Mouse (Mus musculus) ES-E14 (cell line): ENCODE data around the gene Smc1b. TPM values are rescaled to one million over a fixed set of nuclear protein-coding genes. Genes with fewer than 3 reads are reported as not detected.

Experiments used
- DNase-seq: peaks from one replicate; pipeline ENCODE4 v3.0.0-alpha.2; 2013; ENCODE audit warnings: low read depth, low spot score
- H3K27ac ChIP-seq: 2 replicates; pipeline ENCODE4 v1.5.1; 2012; ENCODE audit warnings: low read depth, mild to moderate bottlenecking, low read length, moderate library complexity, mixed read lengths; ENCODE audit not compliant: poor library complexity, insufficient read depth, severe bottlenecking
- H3K36me3 ChIP-seq: 2 replicates; pipeline ENCODE4 v1.6.1; 2012; ENCODE audit warnings: mild to moderate bottlenecking, low read length, moderate library complexity, mixed read lengths; ENCODE audit not compliant: control insufficient read depth, poor library complexity, insufficient read depth, severe bottlenecking
- H3K4me1 ChIP-seq, 2 experiments: fragments of 150-350 bp in 1 of 2; sonication (generic) in 1 of 2; 2 replicates each; pipeline ENCODE4 v1.6.1; 2012; ENCODE audit warnings: low read length in 2 of 2, mild to moderate bottlenecking in 1 of 2, mixed read lengths in 1 of 2; ENCODE audit not compliant: control insufficient read depth in 2 of 2, insufficient read depth in 2 of 2, poor library complexity in 1 of 2
- H3K4me3 ChIP-seq, 2 experiments: fragments of 150-350 bp in 1 of 2; sonication (generic) in 1 of 2; 2 replicates each; pipeline ENCODE4 v1.5.1; 2012; ENCODE audit warnings: low read length in 2 of 2, low read depth in 1 of 2, mild to moderate bottlenecking in 1 of 2, mixed read lengths in 1 of 2; ENCODE audit not compliant: insufficient read depth in 1 of 2, poor library complexity in 1 of 2, severe bottlenecking in 1 of 2
- H3K9ac ChIP-seq: 2 replicates; pipeline ENCODE4 v1.6.1; 2012; ENCODE audit warnings: low read depth, mild to moderate bottlenecking, low read length, mixed read lengths; ENCODE audit not compliant: poor library complexity, insufficient read depth, severe bottlenecking
- H3K9me3 ChIP-seq: fragments of 150-350 bp; sonication (generic); 2 replicates; pipeline ENCODE4 v1.6.1; 2012; ENCODE audit warnings: low read depth, mild to moderate bottlenecking, low read length; ENCODE audit not compliant: control insufficient read depth, insufficient read depth
- CHD2 ChIP-seq: IDR thresholded peaks from 2 replicates; pipeline ENCODE4 v1.6.1; 2014; ENCODE audit warnings: mild to moderate bottlenecking, low read depth, low read length, inconsistent platforms
- HCFC1 ChIP-seq: IDR thresholded peaks from 2 replicates; pipeline ENCODE4 v1.6.1; 2012; ENCODE audit warnings: low read length, inconsistent platforms, borderline replicate concordance; ENCODE audit not compliant: insufficient read depth
- MAFK ChIP-seq: IDR thresholded peaks from 2 replicates; pipeline ENCODE4 v1.6.1; 2014; ENCODE audit warnings: mild to moderate bottlenecking, low read depth, low read length, inconsistent platforms; ENCODE audit not compliant: insufficient read depth
- ZC3H11A ChIP-seq: IDR thresholded peaks from 2 replicates; pipeline ENCODE4 v1.6.1; 2012; ENCODE audit warnings: low read depth, mild to moderate bottlenecking, inconsistent platforms, low read length, borderline replicate concordance
- ZNF384 ChIP-seq: IDR thresholded peaks from 2 replicates; pipeline ENCODE4 v1.6.1; 2012; ENCODE audit warnings: low read depth, low read length, inconsistent platforms
- in situ Hi-C, 2 experiments: fragments of 600-800 bp; cut with MboI; formaldehyde crosslinking; loops; one replicate each; pipeline ENCODE4 v1.15.1; 2025; ENCODE audit warnings: low sequenced_read_pairs in 2 of 2, inconsistent platforms in 1 of 2; ENCODE audit not compliant: unreplicated experiment in 2 of 2
- total RNA-seq: library from RNA; depleted of rRNA; stranded (reverse); fragments of 300-350 nt; gene quantifications from 2 replicates; pipeline ENCODE4 v1.2.3, GENCODE M21; 2012

Gene Smc1b
- total RNA-seq, 1 experiment: 8.7 TPM

DNA sequence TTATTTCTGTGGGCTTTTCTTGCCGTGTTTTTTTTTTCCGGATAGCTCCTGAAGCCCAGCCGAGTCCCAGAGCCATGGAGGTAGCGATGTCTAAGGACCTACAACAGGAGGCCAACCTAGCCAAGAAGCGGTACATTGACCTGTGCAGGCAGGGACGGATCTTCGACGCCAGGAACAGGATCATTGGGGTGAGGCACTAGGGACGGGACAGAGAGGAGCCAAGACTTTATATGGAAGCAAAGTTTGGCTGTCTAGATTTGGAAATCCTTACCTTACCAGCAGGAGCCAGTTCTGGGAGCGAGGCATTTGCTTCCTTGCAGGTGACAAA is 393 bp upstream of the Smc1b start:
- no peak for DNase-seq
- peaks cover 0 to 10% of the 10 kb centered on the region in 2 experiments; a peak in 1 of 4 replicates for H3K4me1 ChIP-seq
- in situ Hi-C loops: no loop called here
- peak overlapping the region; percentile 25; the same call in 1 of the 2 replicates for H3K9ac ChIP-seq
- TF ChIP-seq MAFK (no peak), ZC3H11A (no peak), HCFC1 (no peak), CHD2 (no peak), ZNF384 (no peak)
- no peaks in the 10 kb centered on the region for H3K36me3 ChIP-seq
- H3K9me3 ChIP-seq: no peaks in the 10 kb centered on the region
- H3K27ac ChIP-seq: no peak overlapping the region
- H3K4me3 ChIP-seq: peak overlapping the region; percentile 41 to 52

DNA sequence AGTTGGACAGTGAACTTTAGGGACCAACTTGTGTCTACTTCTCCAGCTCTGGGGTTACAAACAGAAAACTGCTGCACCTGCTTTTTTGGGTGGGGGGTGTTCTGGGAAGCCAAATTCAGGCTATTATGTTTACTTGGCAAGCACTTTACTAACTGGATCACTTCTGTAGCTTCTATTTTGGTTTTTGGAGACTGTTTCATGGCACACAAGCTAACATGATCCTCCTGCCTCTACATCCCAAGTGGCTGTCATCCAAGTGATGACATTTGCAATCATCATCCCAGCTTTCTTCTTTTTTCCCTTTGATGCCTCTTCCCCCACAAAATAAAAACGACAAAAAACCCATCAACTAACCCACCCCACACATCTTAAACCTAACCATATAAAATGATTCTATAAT is 46.1 kb downstream of the Smc1b start:
- Histone ChIP-seq H3K4me1 (no peaks in the 10 kb centered on the region), H3K36me3 (no peaks in the 10 kb centered on the region), H3K9ac (no peak overlapping the region), H3K9me3 (no peaks in the 10 kb centered on the region), H3K4me3 (no peak overlapping the region), H3K27ac (no peak overlapping the region)
- no peak for DNase-seq
- TF ChIP-seq CHD2: no peak
- no peak for TF ChIP-seq HCFC1
- TF ChIP-seq ZNF384: no peak
- no peak for TF ChIP-seq MAFK
- no peak for TF ChIP-seq ZC3H11A
- in situ Hi-C loops: no loop called here

DNA sequence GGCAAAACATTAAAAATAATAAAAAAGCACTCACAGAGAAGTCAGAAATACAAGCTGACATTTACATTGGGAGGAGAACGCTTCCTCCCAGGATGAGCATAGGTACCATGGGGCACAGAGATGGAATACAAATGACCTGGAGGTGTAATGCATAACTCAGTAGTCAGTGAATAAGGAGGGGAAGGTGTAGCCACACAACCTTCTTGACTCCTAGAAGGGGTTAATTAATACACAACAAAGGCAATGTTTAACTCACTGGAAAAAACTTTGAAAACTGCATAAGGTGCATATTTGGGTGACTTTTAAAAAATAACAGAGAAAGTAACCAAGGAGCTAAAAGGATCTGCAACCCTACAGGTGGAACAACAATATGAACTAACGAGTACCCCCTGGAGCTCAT is 59.1 kb downstream of the Smc1b start:
- no peak for DNase-seq
- TF ChIP-seq CHD2 (no peak), ZNF384 (no peak), ZC3H11A (no peak), MAFK (no peak), HCFC1 (no peak)
- Histone ChIP-seq H3K9me3 (no peaks in the 10 kb centered on the region), H3K4me3 (no peak overlapping the region), H3K27ac (no peak overlapping the region), H3K36me3 (no peaks in the 10 kb centered on the region), H3K4me1 (no peaks in the 10 kb centered on the region), H3K9ac (no peak overlapping the region)
- in situ Hi-C loops: no loop called here

DNA sequence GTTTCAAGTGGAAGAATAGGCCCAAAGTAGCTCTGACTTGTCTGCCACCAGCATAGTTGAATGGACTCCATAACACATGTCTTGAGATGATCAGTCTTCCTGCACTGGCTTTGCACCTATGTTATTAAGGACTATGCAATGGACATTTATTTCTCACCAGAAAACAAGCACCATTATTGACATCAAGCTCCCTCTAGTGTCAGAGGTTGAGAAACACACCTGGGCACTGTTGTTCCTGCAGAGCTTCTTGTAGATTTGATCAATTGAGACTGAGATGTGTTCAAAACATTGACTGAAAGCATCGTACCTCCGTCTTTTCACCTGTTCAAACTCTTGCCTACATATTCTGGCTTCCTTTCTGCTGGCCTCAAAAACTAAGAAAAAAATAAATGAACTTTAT is 61.2 kb downstream of the Smc1b start:
- TF ChIP-seq ZC3H11A (peak; percentile 8; the same call in 1 of the 2 replicates), MAFK (no peak), HCFC1 (no peak), ZNF384 (no peak), CHD2 (no peak)
- peak; percentile 34 for DNase-seq
- Histone ChIP-seq H3K36me3 (no peaks in the 10 kb centered on the region), H3K9me3 (no peaks in the 10 kb centered on the region), H3K9ac (no peak overlapping the region), H3K27ac (no peak overlapping the region), H3K4me3 (no peak overlapping the region), H3K4me1 (no peaks in the 10 kb centered on the region)
- in situ Hi-C loops: no loop called here

DNA sequence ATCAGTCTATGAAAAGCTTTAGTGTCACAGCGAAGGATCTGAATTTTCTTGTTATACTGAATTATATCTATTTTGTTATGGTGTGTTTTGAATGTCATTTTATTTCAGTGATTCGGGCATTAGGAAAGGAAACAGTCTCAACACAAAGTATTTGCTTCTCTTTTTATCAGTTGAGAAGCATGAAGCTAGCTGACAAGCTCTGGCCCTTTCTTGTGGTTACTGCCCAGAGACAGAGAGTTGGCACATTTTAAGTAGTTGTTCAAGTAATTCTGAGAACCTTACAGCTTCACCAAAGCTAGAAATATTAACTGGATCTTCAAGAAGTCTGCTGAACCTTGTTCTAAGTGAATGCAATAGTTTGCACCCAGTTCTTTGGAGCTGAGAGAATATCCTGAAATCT is 68.3 kb downstream of the Smc1b start:
- no peak overlapping the region for H3K4me3 ChIP-seq
- TF ChIP-seq MAFK (no peak), ZC3H11A (no peak), ZNF384 (no peak), CHD2 (no peak), HCFC1 (no peak)
- no peak overlapping the region for H3K27ac ChIP-seq
- in situ Hi-C loops: no loop called here
- H3K9ac ChIP-seq: no peak overlapping the region
- no peaks in the 10 kb centered on the region for H3K9me3 ChIP-seq
- no peaks in the 10 kb centered on the region for H3K4me1 ChIP-seq
- no peak for DNase-seq
- peaks cover 3% of the 10 kb centered on the region for H3K36me3 ChIP-seq
